Mouse (Mus musculus): Measurements from ENCODE around the gene Vmn1r200. TPM values are rescaled to one million over a fixed set of nuclear protein-coding genes. Genes with fewer than 3 reads are reported as not detected.
"Not testable (repeated sequence)": the region's sequence is repeated elsewhere in the genome, so short reads cannot be mapped to it uniquely, and the experiment has no call there.

Vmn1r200 gene
- not detected in 2 replicates for polyA plus RNA-seq (2012; ENCODE audit: insufficient read depth, low replicate concordance)

GRCm38 (mm10) chr13:22390073-22390472 lies at the start of gene Vmn1r200:
Gene Vmn1r200, plus strand, starts transcription at chr13:22390373.
- peaks cover 13% of the 10 kb centered on the region for H3K9me3 ChIP-seq
- TF ChIP-seq FLI1 (IDR thresholded peaks at IDR 0.05; ENCODE audit: low read length) (no peak), GATA1 (IDR thresholded peaks at IDR 0.05; ENCODE audit: borderline replicate concordance, low read length) (no peak)
- no peaks in the 10 kb centered on the region for H3K27me3 ChIP-seq (replicated peaks)
- H3K4me1 ChIP-seq, result no peaks in the 10 kb centered on the region
- no peak within 1 kb of the TSS for H3K4me3 ChIP-seq (replicated peaks)
- H3K36me3 ChIP-seq (replicated peaks; ENCODE audit: low read length), result no peaks in the 10 kb centered on the region

- H3K27me3 ChIP-seq (replicated peaks), result no peaks in the 10 kb centered on the region
- no peaks in the 10 kb centered on the region for H3K36me3 ChIP-seq (replicated peaks; ENCODE audit: low read length)
- H3K4me3 ChIP-seq (replicated peaks), result no peak within 1 kb of the TSS
- H3K9me3 ChIP-seq, result peaks cover 4% of the 10 kb centered on the region; the same call in 1 of the 2 replicates
- H3K4me1 ChIP-seq, result no peaks in the 10 kb centered on the region
- TF ChIP-seq FLI1 (IDR thresholded peaks at IDR 0.05; ENCODE audit: low read length) (no peak), GATA1 (IDR thresholded peaks at IDR 0.05; ENCODE audit: borderline replicate concordance, low read length) (no peak)
Measured at GRCm38 (mm10) chr13:22350064-22350463, 40.1 kb upstream of the Vmn1r200 start, which contains the start of gene Vmn1r198. Gene Vmn1r198, plus strand, starts transcription at chr13:22350364.

- TF ChIP-seq FLI1 (IDR thresholded peaks at IDR 0.05; ENCODE audit: low read length) (no peak), GATA1 (IDR thresholded peaks at IDR 0.05; ENCODE audit: borderline replicate concordance, low read length) (no peak)
- H3K4me3 ChIP-seq (replicated peaks), result no peak overlapping the region
Measured at GRCm38 (mm10) chr13:22350813-22351212, 39.4 kb upstream of the Vmn1r200 start.

GRCm38 (mm10) chr13:22379518-22379917 lies 10.7 kb upstream of the Vmn1r200 start, which contains the start of gene Vmn1r199:
Gene Vmn1r199, plus strand, starts transcription at chr13:22379818.
- Histone ChIP-seq H3K4me1 (no peaks in the 10 kb centered on the region), H3K4me3 (replicated peaks) (no peak within 1 kb of the TSS), H3K36me3 (replicated peaks; ENCODE audit: low read length) (no peaks in the 10 kb centered on the region), H3K9me3 (peaks cover 4% of the 10 kb centered on the region), H3K27me3 (replicated peaks) (no peaks in the 10 kb centered on the region)
- no peak for TF ChIP-seq FLI1 (IDR thresholded peaks at IDR 0.05; ENCODE audit: low read length)
- no peak for TF ChIP-seq GATA1 (IDR thresholded peaks at IDR 0.05; ENCODE audit: borderline replicate concordance, low read length)

More at GRCm38 (mm10) chr13:22350813-22351212, 39.4 kb upstream of the Vmn1r200 start:
- peaks cover 4% of the 10 kb centered on the region; the same call in 1 of the 2 replicates for H3K9me3 ChIP-seq
- no peaks in the 10 kb centered on the region for H3K4me1 ChIP-seq
- H3K36me3 ChIP-seq (replicated peaks; ENCODE audit: low read length), result no peaks in the 10 kb centered on the region
- H3K27me3 ChIP-seq (replicated peaks), result no peaks in the 10 kb centered on the region

- H3K4me1 ChIP-seq; H3K9me3 ChIP-seq; H3K4me3 ChIP-seq (replicated peaks); H3K27me3 ChIP-seq (replicated peaks); H3K36me3 ChIP-seq (replicated peaks; ENCODE audit: low read length): not testable (repeated sequence)
Measured at GRCm38 (mm10) chr13:22381128-22381527, 9.0 kb upstream of the Vmn1r200 start.

GRCm38 (mm10) chr13:22383401-22383800 lies 6.8 kb upstream of the Vmn1r200 start:
- Histone ChIP-seq H3K9me3 (no peaks in the 10 kb centered on the region), H3K4me1 (no peaks in the 10 kb centered on the region), H3K36me3 (replicated peaks; ENCODE audit: low read length) (no peaks in the 10 kb centered on the region), H3K27me3 (replicated peaks) (no peaks in the 10 kb centered on the region), H3K4me3 (replicated peaks) (no peak overlapping the region)
- TF ChIP-seq GATA1 (IDR thresholded peaks at IDR 0.05; ENCODE audit: borderline replicate concordance, low read length) (no peak), FLI1 (IDR thresholded peaks at IDR 0.05; ENCODE audit: low read length) (no peak)

GRCm38 (mm10) chr13:22387050-22387449 lies 3.1 kb upstream of the Vmn1r200 start:
- H3K27me3 ChIP-seq (replicated peaks), result no peaks in the 10 kb centered on the region
- peaks cover 9% of the 10 kb centered on the region for H3K9me3 ChIP-seq
- no peaks in the 10 kb centered on the region for H3K4me1 ChIP-seq
- no peak overlapping the region for H3K4me3 ChIP-seq (replicated peaks)
- H3K36me3 ChIP-seq (replicated peaks; ENCODE audit: low read length), result no peaks in the 10 kb centered on the region
- TF ChIP-seq GATA1 (IDR thresholded peaks at IDR 0.05; ENCODE audit: borderline replicate concordance, low read length), result no peak
- no peak for TF ChIP-seq FLI1 (IDR thresholded peaks at IDR 0.05; ENCODE audit: low read length)

- TF ChIP-seq FLI1 (IDR thresholded peaks at IDR 0.05; ENCODE audit: low read length), result no peak
- no peak for TF ChIP-seq GATA1 (IDR thresholded peaks at IDR 0.05; ENCODE audit: borderline replicate concordance, low read length)
- Histone ChIP-seq H3K27me3 (replicated peaks) (no peaks in the 10 kb centered on the region), H3K36me3 (replicated peaks; ENCODE audit: low read length) (no peaks in the 10 kb centered on the region)
Measured at GRCm38 (mm10) chr13:22402978-22403377, 12.8 kb downstream of the Vmn1r200 start.

More at GRCm38 (mm10) chr13:22402978-22403377, 12.8 kb downstream of the Vmn1r200 start:
- Histone ChIP-seq H3K4me1 (no peaks in the 10 kb centered on the region), H3K4me3 (replicated peaks) (no peak overlapping the region), H3K9me3 (peaks cover 23% of the 10 kb centered on the region)

Other genes with a start within 250 kb of the Vmn1r200 start
- gene Vmn1r191, start 206.4 kb upstream of the Vmn1r200 start, polyA plus RNA-seq (2012; ENCODE audit: insufficient read depth, low replicate concordance), result not detected in 2 replicates
- gene Vmn1r192, start 199.2 kb upstream of the Vmn1r200 start, polyA plus RNA-seq (2012; ENCODE audit: insufficient read depth, low replicate concordance), result not detected in 2 replicates
- gene Vmn1r193, start 167.2 kb upstream of the Vmn1r200 start, polyA plus RNA-seq (2012; ENCODE audit: insufficient read depth, low replicate concordance), result 0.03 TPM in 1 of 2 replicates, not detected in the other
- not detected in 2 replicates for gene Vmn1r194, start 146.2 kb upstream of the Vmn1r200 start, polyA plus RNA-seq (2012; ENCODE audit: insufficient read depth, low replicate concordance)
- not detected in 2 replicates for gene Vmn1r195, start 119.9 kb upstream of the Vmn1r200 start, polyA plus RNA-seq (2012; ENCODE audit: insufficient read depth, low replicate concordance)
- gene Vmn1r196, start 100.5 kb upstream of the Vmn1r200 start, polyA plus RNA-seq (2012; ENCODE audit: insufficient read depth, low replicate concordance), result 0.42 TPM in 1 of 2 replicates, not detected in the other
- gene Vmn1r197, start 65.8 kb upstream of the Vmn1r200 start, polyA plus RNA-seq (2012; ENCODE audit: insufficient read depth, low replicate concordance), result not detected in 2 replicates
- gene Vmn1r198, start 40.0 kb upstream of the Vmn1r200 start, polyA plus RNA-seq (2012; ENCODE audit: insufficient read depth, low replicate concordance), result not detected in 2 replicates
- not detected in 2 replicates for gene Vmn1r199, start 10.6 kb upstream of the Vmn1r200 start, polyA plus RNA-seq (2012; ENCODE audit: insufficient read depth, low replicate concordance)
- gene Vmn1r201, start 81.5 kb downstream of the Vmn1r200 start, polyA plus RNA-seq (2012; ENCODE audit: insufficient read depth, low replicate concordance), result not detected in 2 replicates
- 0.39 TPM in 1 of 2 replicates, not detected in the other for gene Vmn1r202, start 115.0 kb downstream of the Vmn1r200 start, polyA plus RNA-seq (2012; ENCODE audit: insufficient read depth, low replicate concordance)
- not detected in 2 replicates for gene Vmn1r203, start 127.7 kb downstream of the Vmn1r200 start, polyA plus RNA-seq (2012; ENCODE audit: insufficient read depth, low replicate concordance)
- gene Vmn1r204, start 162.8 kb downstream of the Vmn1r200 start, polyA plus RNA-seq (2012; ENCODE audit: insufficient read depth, low replicate concordance), result not detected in 2 replicates
- gene Vmn1r205, start 202.6 kb downstream of the Vmn1r200 start, polyA plus RNA-seq (2012; ENCODE audit: insufficient read depth, low replicate concordance), result not detected in 2 replicates
- not detected in 2 replicates for gene Vmn1r206, start 233.9 kb downstream of the Vmn1r200 start, polyA plus RNA-seq (2012; ENCODE audit: insufficient read depth, low replicate concordance)